Mouse (Mus musculus): ENCODE data around the gene Mogs. TPM values are rescaled to one million over a fixed set of nuclear protein-coding genes. Genes with fewer than 3 reads are reported as not detected.

Mogs gene
- total and polyA plus RNA-seq, 3 experiments = 150 to 209 TPM; not detected in 1

DNA sequence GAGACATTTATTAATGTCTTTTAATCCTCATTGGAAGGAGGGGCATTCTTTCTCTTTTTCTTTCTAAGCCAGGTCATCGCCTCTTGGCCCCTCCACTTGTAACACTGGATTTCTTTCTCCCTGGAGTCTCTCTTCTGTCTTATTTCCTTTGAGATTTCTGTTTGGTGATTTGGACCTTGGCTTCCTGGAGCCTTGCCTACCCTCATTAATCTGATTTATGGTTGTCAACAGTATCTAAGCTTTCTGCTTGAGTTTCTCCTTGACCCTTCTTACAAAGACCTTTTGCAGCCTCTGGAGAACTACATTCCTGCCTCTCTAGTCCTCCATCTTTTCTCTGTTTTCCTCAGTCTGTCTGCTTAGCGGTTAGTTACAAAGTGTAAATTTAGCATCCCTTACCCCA, 16.9 kb upstream of the Mogs start:
- Histone ChIP-seq H3K9me3 (replicated peaks; ENCODE audit: insufficient read depth, low read length) (no peaks in the 10 kb centered on the region), H3K79me2 (ENCODE audit: control insufficient read depth, insufficient read depth, low read length, poor library complexity) (peaks cover 12% of the 10 kb centered on the region), H3K27me3 (ENCODE audit: control insufficient read depth in 1 of 2, insufficient read depth in 2 of 2, low read length in 2 of 2) (0 out of 4 replicates have a peak, but pooled peaks cover 0 to 1% of the 10 kb centered on the region in 2 experiments), H3K9ac (ENCODE audit: control insufficient read depth, low read depth, low read length, poor library complexity, severe bottlenecking) (no peak overlapping the region), H3K27ac (ENCODE audit: control insufficient read depth, low read depth, low read length) (no peak overlapping the region), H3K36me3 (ENCODE audit: control insufficient read depth in 1 of 2, insufficient read depth in 2 of 2, low read length in 2 of 2) (peaks cover 0 to 8% of the 10 kb centered on the region in 2 experiments; a peak in 2 of 4 replicates), H3K4me3 (ENCODE audit: control insufficient read depth in 1 of 2, insufficient read depth in 1 of 2, low read depth in 2 of 2, low read length in 2 of 2) (no peak overlapping the region), H3K4me1 (ENCODE audit: control insufficient read depth in 1 of 2, insufficient read depth in 2 of 2, low read length in 2 of 2) (peaks cover 0 to 7% of the 10 kb centered on the region in 2 experiments; a peak in 3 of 4 replicates)
- DNase-seq (ENCODE audit: low read depth, low spot score) = no peak
- no peak for TF ChIP-seq POLR2AphosphoS5 (IDR thresholded peaks at IDR 0.05; ENCODE audit: borderline replicate concordance, low read depth, low read length)
- TF ChIP-seq KAT2A (conservative IDR thresholded peaks at IDR 0.05; ENCODE audit: low read depth, low read length) = no peak
- TF ChIP-seq TAL1 (IDR thresholded peaks at IDR 0.05; ENCODE audit: low read length) = no peak
- no peak for TF ChIP-seq E2F4 (IDR thresholded peaks at IDR 0.05; ENCODE audit: borderline replicate concordance, low read depth, low read length)
- TF ChIP-seq RCOR1 (IDR thresholded peaks at IDR 0.05; ENCODE audit: low read depth, low read length) = no peak
- no peak for TF ChIP-seq MEF2A (IDR thresholded peaks at IDR 0.05; ENCODE audit: extremely low read depth, insufficient replicate concordance, low read depth, low read length, poor library complexity, severe bottlenecking)
- TF ChIP-seq POLR2AphosphoS2 (IDR thresholded peaks at IDR 0.05; ENCODE audit: low read length) = no peak
- TF ChIP-seq JUND (IDR thresholded peaks at IDR 0.05; ENCODE audit: low read depth, low read length) = no peak
- no peak for TF ChIP-seq ETS1 (IDR thresholded peaks at IDR 0.05; ENCODE audit: low read depth, low read length)
- no peak for TF ChIP-seq UBTF (IDR thresholded peaks at IDR 0.05; ENCODE audit: borderline replicate concordance, insufficient read depth, low read depth, low read length)
- no peak for TF ChIP-seq ELF1 (IDR thresholded peaks at IDR 0.05; ENCODE audit: low read depth, low read length)
- TF ChIP-seq CHD2 (IDR thresholded peaks at IDR 0.05; ENCODE audit: low read length) = no peak
- TF ChIP-seq ZKSCAN1 (IDR thresholded peaks at IDR 0.05; ENCODE audit: low read depth, low read length) = no peak
- TF ChIP-seq CHD1 (IDR thresholded peaks at IDR 0.05; ENCODE audit: low read depth, low read length) = no peak
- TF ChIP-seq ZNF384 (IDR thresholded peaks at IDR 0.05; ENCODE audit: low read depth, low read length) = no peak
- TF ChIP-seq SIN3A (IDR thresholded peaks at IDR 0.05; ENCODE audit: low read length) = no peak

DNA sequence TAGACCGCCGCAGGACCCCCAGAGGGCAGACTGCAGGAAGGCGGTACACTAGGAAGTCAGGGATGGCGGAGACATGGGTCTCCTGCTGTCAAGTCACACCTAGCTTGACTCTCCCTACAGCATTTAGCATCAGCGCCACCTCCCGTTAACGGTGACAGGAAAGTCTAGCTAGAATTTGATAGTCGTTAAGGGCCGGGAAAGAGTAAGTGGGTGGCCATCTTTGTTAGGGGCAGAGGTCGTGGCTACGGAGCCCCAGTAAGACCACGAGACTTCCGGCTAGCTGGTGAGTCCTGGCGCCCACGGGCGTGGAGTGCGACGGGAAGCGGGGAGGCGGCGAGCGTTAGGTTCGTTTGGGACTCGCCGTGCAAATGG, 14.0 kb upstream of the Mogs start, which contains the start of the genes Ccdc142 and Gm42688:
Gene Ccdc142, plus strand, starts transcription at position 286 of the 372 bp plus-strand sequence.
Gene Gm42688, plus strand, starts transcription at position 302 of the 372 bp plus-strand sequence.
- Histone ChIP-seq H3K27me3 (ENCODE audit: control insufficient read depth in 1 of 2, insufficient read depth in 2 of 2, low read length in 2 of 2) (no peaks in the 10 kb centered on the region), H3K79me2 (ENCODE audit: control insufficient read depth, insufficient read depth, low read length, poor library complexity) (peaks cover 12% of the 10 kb centered on the region), H3K36me3 (ENCODE audit: control insufficient read depth in 1 of 2, insufficient read depth in 2 of 2, low read length in 2 of 2) (peaks cover 1 to 8% of the 10 kb centered on the region in 2 experiments; a peak in 3 of 4 replicates), H3K27ac (ENCODE audit: control insufficient read depth, low read depth, low read length) (peak within 1 kb of the TSS; percentile 63), H3K9me3 (replicated peaks; ENCODE audit: insufficient read depth, low read length) (no peaks in the 10 kb centered on the region), H3K9ac (ENCODE audit: control insufficient read depth, low read depth, low read length, poor library complexity, severe bottlenecking) (peak within 1 kb of the TSS; percentile 76), H3K4me1 (ENCODE audit: control insufficient read depth in 1 of 2, insufficient read depth in 2 of 2, low read length in 2 of 2) (peaks cover 0 to 7% of the 10 kb centered on the region in 2 experiments; a peak in 3 of 4 replicates), H3K4me3 (ENCODE audit: control insufficient read depth in 1 of 2, insufficient read depth in 1 of 2, low read depth in 2 of 2, low read length in 2 of 2) (peak within 1 kb of the TSS; percentile 66)
- peak; percentile 95 for DNase-seq (ENCODE audit: low read depth, low spot score)
- TF ChIP-seq BHLHE40 (IDR thresholded peaks at IDR 0.05; ENCODE audit: borderline replicate concordance, low read depth, low read length) (peak; percentile 47; the same call in 1 of the 2 replicates), MEF2A (IDR thresholded peaks at IDR 0.05; ENCODE audit: extremely low read depth, insufficient replicate concordance, low read depth, low read length, poor library complexity, severe bottlenecking) (no peak), RCOR1 (IDR thresholded peaks at IDR 0.05; ENCODE audit: low read depth, low read length) (no peak), MAZ (IDR thresholded peaks at IDR 0.05; ENCODE audit: low read depth, low read length) (no peak; the same call in 1 of the 2 replicates), USF2 (IDR thresholded peaks at IDR 0.05; ENCODE audit: borderline replicate concordance in 1 of 2, insufficient read depth in 1 of 2, low read depth in 1 of 2, low read length in 2 of 2) (no peak), JUND (IDR thresholded peaks at IDR 0.05; ENCODE audit: low read depth, low read length) (no peak), TCF12 (IDR thresholded peaks at IDR 0.05; ENCODE audit: low read depth, low read length) (peak; percentile 54; the same call in 1 of the 2 replicates), MAX (IDR thresholded peaks at IDR 0.05; ENCODE audit: low read length) (peak; percentile 48), ZMIZ1 (IDR thresholded peaks at IDR 0.05; ENCODE audit: low read depth, low read length) (no peak), POLR2A (IDR thresholded peaks at IDR 0.05; ENCODE audit: control insufficient read depth in 1 of 2, insufficient read depth in 1 of 2, low read depth in 1 of 2, low read length in 2 of 2, poor library complexity in 1 of 2) (peak in 1 of 2 experiments; percentile 81; a peak in 2 of 4 replicates), KAT2A (conservative IDR thresholded peaks at IDR 0.05; ENCODE audit: low read depth, low read length) (no peak; the same call in 1 of the 2 replicates), CHD1 (IDR thresholded peaks at IDR 0.05; ENCODE audit: low read depth, low read length) (no peak; the same call in 1 of the 2 replicates), GATA1 (IDR thresholded peaks at IDR 0.05; ENCODE audit: low read depth, low read length) (0 out of 2 replicates have a peak, but pooled peaks have one; percentile 11), CTCF (IDR thresholded peaks at IDR 0.05 in 2 of 3, conservative IDR thresholded peaks at IDR 0.05 in 1 of 3; ENCODE audit: control insufficient read depth in 1 of 3, insufficient read depth in 1 of 3, low read depth in 2 of 3, low read length in 3 of 3, poor library complexity in 1 of 3, severe bottlenecking in 1 of 3) (peak; percentile 17 to 82 (median 31); a peak in 4 of 6 replicates), ZC3H11A (IDR thresholded peaks at IDR 0.05; ENCODE audit: low read depth, low read length) (peak; percentile 68), USF1 (IDR thresholded peaks at IDR 0.05; ENCODE audit: low read depth, low read length) (peak; percentile 84), E2F4 (IDR thresholded peaks at IDR 0.05; ENCODE audit: borderline replicate concordance, low read depth, low read length) (peak; percentile 23; the same call in 1 of the 2 replicates), GABPA (IDR thresholded peaks at IDR 0.05; ENCODE audit: low read depth, low read length) (no peak), MYC (IDR thresholded peaks at IDR 0.05; ENCODE audit: low read depth, low read length) (peak; percentile 47; the same call in 1 of the 2 replicates), SMC3 (IDR thresholded peaks at IDR 0.05; ENCODE audit: low read depth, low read length) (peak; percentile 83)

Data from MEL (cell line).